ENCODE assay signal across 13 mouse cellular contexts in genomic region chr13:24548911-24549310, GRCm38 (mm10). TPM values are rescaled to one million over a fixed set of nuclear protein-coding genes. Genes with fewer than 3 reads are reported as not detected.
DNase-seq lines count a peak whose midpoint lies in the region; ATAC-seq and TF ChIP-seq lines count a peak whose summit lies in the region.
"Had no signal": no experiment of that assay in that cellular context is flagged by ENCODE, and none has a peak within 500 bp of the region (broad histone marks: within the 10 kb centered on the region; RNA-seq: fewer than 3 reads in every experiment).

No protein-coding gene starts in this region.

- DNase-seq in liver: no peak
- DNase-seq in thymus, adult 2 months: peak; percentile 41
- no peak for DNase-seq in thymus, postnatal 10 days (ENCODE audit: low spot score in 2 of 2)
- DNase-seq in kidney, postnatal 36 days: no peak
- DNase-seq in left cerebral cortex, adult 8-10 months (ENCODE audit: low spot score in 2 of 2): no peak
- DNase-seq: cerebellum, adult 11-12 months; gastrocnemius, postnatal 36 days; heart, postnatal 10 days; right cerebral cortex, postnatal 25 days had no signal

- no peak for TF ChIP-seq CTCF in thymus, adult 2 months (IDR thresholded peaks at IDR 0.05; ENCODE audit: borderline replicate concordance, control insufficient read depth, extremely low read depth, insufficient read depth, low read length, poor library complexity)

- no peaks in the 10 kb centered on the region for H3K36me3 ChIP-seq in liver, embryonic 12.5 days
- H3K36me3 ChIP-seq in thymus, adult 2 months (ENCODE audit: control insufficient read depth, insufficient read depth, low read length): no peaks in the 10 kb centered on the region
- no peaks in the 10 kb centered on the region for H3K36me3 ChIP-seq in liver, embryonic 16.5 days (ENCODE audit: control insufficient read depth, insufficient read depth)

- no peaks in the 10 kb centered on the region for H3K9me3 ChIP-seq in liver, embryonic 12.5 days (replicated peaks)
- no peaks in the 10 kb centered on the region for H3K9me3 ChIP-seq in liver, embryonic 16.5 days (replicated peaks; ENCODE audit: control insufficient read depth, low read length)

- H3K27ac ChIP-seq in liver, embryonic 12.5 days: peak overlapping the region; percentile 66
- H3K27ac ChIP-seq in thymus, adult 2 months (ENCODE audit: control insufficient read depth, insufficient read depth, low read length): peak overlapping the region; percentile 82; the same call in 1 of the 2 replicates
- H3K27ac ChIP-seq in liver, embryonic 16.5 days (ENCODE audit: low read length): peak overlapping the region; percentile 21; the same call in 1 of the 2 replicates

- no peak overlapping the region for H3K9ac ChIP-seq in liver, embryonic 12.5 days
- H3K9ac ChIP-seq in liver, embryonic 16.5 days (ENCODE audit: low read depth, low read length): no peak overlapping the region

- TF ChIP-seq POLR2A in thymus, adult 2 months (IDR thresholded peaks at IDR 0.05; ENCODE audit: control insufficient read depth, extremely low read depth, insufficient read depth, low read length, poor library complexity): no peak

- no peak overlapping the region for H3K4me3 ChIP-seq in liver, embryonic 12.5 days
- H3K4me3 ChIP-seq in thymus, adult 2 months (ENCODE audit: control insufficient read depth, insufficient read depth, low read length): no peak overlapping the region
- no peak overlapping the region for H3K4me3 ChIP-seq in liver, embryonic 16.5 days (ENCODE audit: low read depth, low read length)
- H3K4me3 ChIP-seq: myocyte had no signal

- ATAC-seq in liver, embryonic 12.5 days: no peak
- ATAC-seq in activated CD4-positive, CD25-positive, alpha-beta regulatory T cell, adult 4 months: peak; percentile 32
- ATAC-seq in liver, embryonic 16.5 days (ENCODE audit: low read depth): no peak

- H3K4me2 ChIP-seq in liver, embryonic 12.5 days: no peak overlapping the region
- H3K4me2 ChIP-seq in liver, embryonic 16.5 days (ENCODE audit: low read depth, low read length): no peak overlapping the region

- peaks cover 68% of the 10 kb centered on the region for H3K4me1 ChIP-seq in liver, embryonic 12.5 days
- peaks cover 55% of the 10 kb centered on the region for H3K4me1 ChIP-seq in thymus, adult 2 months (replicated peaks; ENCODE audit: control insufficient read depth, insufficient read depth, low read length)
- H3K4me1 ChIP-seq in liver, embryonic 16.5 days (ENCODE audit: control insufficient read depth, low read depth, low read length): peaks cover 56% of the 10 kb centered on the region

- no peaks in the 10 kb centered on the region for H3K27me3 ChIP-seq in liver, embryonic 12.5 days (replicated peaks)
- no peaks in the 10 kb centered on the region for H3K27me3 ChIP-seq in thymus, adult 2 months (ENCODE audit: control insufficient read depth, insufficient read depth, low read length)
- no peaks in the 10 kb centered on the region for H3K27me3 ChIP-seq in liver, embryonic 16.5 days (ENCODE audit: control insufficient read depth, insufficient read depth, low read depth, low read length)

RNA-seq across cellular contexts. Expression of gene Ripor2, which starts 33.1 kb away (rescaled TPM):
- polyA plus RNA-seq in liver, embryonic 12.5 days (2016; fragmentation: Nextera tagmentation; extraction: Ambion mirVana): 6.6 and 8.3 TPM in 2 replicates
- 34.3 and 36.5 TPM in 2 replicates for polyA plus RNA-seq in thymus, adult 2 months (2012; rRNA removed)
- 100 to 1,000 TPM; 210 to 273 TPM for polyA plus RNA-seq in activated CD4-positive, CD25-positive, alpha-beta regulatory T cell, adult 4 months (2017; shearing (Covaris generic))
- polyA plus RNA-seq in liver, embryonic 16.5 days (2015; fragmentation: Nextera tagmentation; extraction: Ambion mirVana): 3.2 and 4.4 TPM in 2 replicates
- total RNA-seq in left cerebral cortex, adult 8-10 months (2022): 10 to 100 TPM; 52.0 to 64.0 (median 60.2) TPM

Comparison
In these comparisons a context has a peak if more than half of its experiments do, and no peak if none do; other contexts are left out.
1. H3K27ac ChIP-seq: peak in every context shown above with its lines; median percentile 82 in thymus, adult 2 months; 66 in liver, embryonic 12.5 days; 21 in liver, embryonic 16.5 days.